Mouse (Mus musculus) small intestine, adult 2 months (tissue): Measurements from ENCODE around the gene Ubqlnl.

Experiments used
- CTCF ChIP-seq: fragments of 200-500 bp; IDR thresholded peaks from 2 replicates; pipeline ENCODE4 v1.5.1; 2012; ENCODE audit warnings: low read depth, mild to moderate bottlenecking, control low read depth, inconsistent platforms, low read length, moderate library complexity, mixed read lengths; ENCODE audit not compliant: insufficient replicate concordance, insufficient read length; ENCODE audit errors: extremely low read depth
- POLR2A ChIP-seq: fragments of 200-500 bp; IDR thresholded peaks from 2 replicates; pipeline ENCODE4 v1.6.1; 2012; ENCODE audit warnings: low read depth, mild to moderate bottlenecking, control low read depth, inconsistent platforms, low read length, moderate library complexity

GRCm38 (mm10) chr7:104129726-104130125 is 20.6 kb downstream of the Ubqlnl start, which contains the start of gene Ubqln5:
- TF ChIP-seq CTCF (no peak), POLR2A (no peak)
